Mouse (Mus musculus) C2C12 (cell line): ENCODE measurements around the gene Duoxa2.
"Not testable (repeated sequence)": the region's sequence is repeated elsewhere in the genome, so short reads cannot be mapped to it uniquely, and the experiment has no call there.

ENCODE experiments used
- CTCF ChIP-seq: IDR thresholded peaks from one replicate; pipeline ENCODE4 v1.5.1; 2011; ENCODE audit not compliant: control insufficient read depth, insufficient read depth, insufficient read length
- FOSL1 ChIP-seq: IDR thresholded peaks from one replicate; pipeline ENCODE4 v1.8.0; 2011; ENCODE audit warnings: mild to moderate bottlenecking, low read length; ENCODE audit not compliant: poor library complexity, insufficient read depth, severe bottlenecking
- MAX ChIP-seq: IDR thresholded peaks from one replicate; pipeline ENCODE4 v1.6.1; 2011; ENCODE audit warnings: mild to moderate bottlenecking, control low read depth
- MYOG ChIP-seq: IDR thresholded peaks from one replicate; pipeline ENCODE4 v1.6.1; 2011; ENCODE audit not compliant: control insufficient read depth, insufficient read length; ENCODE audit errors: extremely low read depth
- USF1 ChIP-seq: IDR thresholded peaks from one replicate; pipeline ENCODE4 v1.6.1; 2011; ENCODE audit warnings: low read depth, mild to moderate bottlenecking, control low read depth, moderate library complexity

- not testable (repeated sequence) for TF ChIP-seq CTCF, MYOG, MAX, USF1, FOSL1
Observed at GRCm38 (mm10) chr2:122346164-122346563, 47.5 kb downstream of the Duoxa2 start.
